Mouse (Mus musculus): ENCODE data around the gene Upk1b.

Upk1b gene

DNA sequence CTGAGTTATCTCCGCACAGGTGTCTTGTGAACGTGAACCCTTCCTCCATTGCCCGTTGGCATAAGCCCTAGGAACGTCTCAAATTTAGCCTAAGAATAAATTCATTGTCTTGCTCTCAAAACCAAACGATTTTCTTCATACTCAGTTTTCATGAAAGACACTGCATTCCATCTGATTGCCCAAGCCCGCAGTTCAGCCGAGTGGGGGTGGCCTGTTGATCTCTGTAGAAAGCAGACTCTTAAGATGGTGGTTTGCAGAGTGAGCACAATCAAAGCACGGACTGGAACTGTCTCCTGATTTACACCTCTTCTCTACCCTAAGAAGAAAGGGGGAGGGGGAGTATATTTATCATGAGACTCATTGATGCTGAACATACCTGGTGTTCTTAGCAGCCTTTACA is 37.7 kb downstream of the Upk1b start:
- DNase-seq (ENCODE audit: low read depth, low spot score) = no peak

GRCm38 (mm10) chr16:38761972-38762371 is 38.2 kb downstream of the Upk1b start:
- DNase-seq (ENCODE audit: low read depth, low spot score) = no peak

DNA sequence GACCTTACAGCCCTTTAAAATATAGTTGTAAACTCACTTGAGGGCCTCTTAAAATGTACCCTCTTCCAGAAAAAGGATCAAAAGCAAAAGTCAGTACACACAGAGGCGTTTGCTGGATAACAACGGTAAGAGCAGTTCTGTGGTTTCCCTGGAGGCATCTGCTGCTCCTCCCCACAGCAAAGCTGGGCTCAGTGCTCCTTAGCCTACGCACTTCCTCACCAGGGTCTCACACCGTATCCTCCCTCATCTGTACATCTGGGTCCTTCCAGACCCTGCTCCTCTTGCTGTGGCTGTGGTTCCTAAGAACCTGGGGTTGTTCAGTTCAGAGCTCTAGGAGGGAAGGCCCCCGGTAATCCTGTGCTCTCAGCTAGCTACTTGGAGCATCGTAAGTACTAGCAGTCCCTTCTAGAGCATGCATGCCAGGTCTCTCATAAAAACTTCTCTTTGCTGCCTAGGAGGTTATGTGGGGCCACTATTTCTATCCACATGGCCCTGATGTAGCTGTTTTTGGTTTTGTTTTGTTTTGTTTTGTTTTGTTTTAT is 39.2 kb downstream of the Upk1b start:
- no peak for DNase-seq (ENCODE audit: low read depth, low spot score)

- no peak for DNase-seq (ENCODE audit: low read depth, low spot score)
Observed at GRCm38 (mm10) chr16:38760239-38760638, 39.9 kb downstream of the Upk1b start.

- no peak for DNase-seq (ENCODE audit: low read depth, low spot score)
Observed at GRCm38 (mm10) chr16:38758104-38758861, 41.8 kb downstream of the Upk1b start.

DNA sequence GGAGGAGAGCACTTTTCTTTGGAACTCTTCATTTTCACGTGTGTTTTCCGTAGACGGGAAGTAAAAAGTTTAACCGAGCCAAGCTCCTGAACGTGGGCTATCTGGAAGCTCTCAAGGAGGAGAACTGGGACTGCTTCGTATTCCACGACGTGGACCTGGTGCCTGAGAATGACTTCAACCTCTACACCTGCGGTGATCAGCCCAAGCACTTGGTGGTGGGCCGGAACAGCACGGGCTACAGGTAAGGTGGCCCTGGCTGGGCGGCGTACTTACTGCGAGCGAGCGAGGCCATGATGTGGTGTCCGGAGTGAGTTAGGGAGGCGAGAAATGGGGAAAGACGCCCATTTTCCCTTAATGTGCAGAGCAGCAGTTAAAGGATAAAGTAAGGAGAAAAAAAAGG is 42.5 kb downstream of the Upk1b start:
- no peak for DNase-seq (ENCODE audit: low read depth, low spot score)

- DNase-seq (ENCODE audit: low read depth, low spot score) = no peak
Observed at GRCm38 (mm10) chr16:38756572-38756971, 43.6 kb downstream of the Upk1b start.

- DNase-seq (ENCODE audit: low read depth, low spot score) = no peak
Observed at GRCm38 (mm10) chr16:38756177-38756503, 44.0 kb downstream of the Upk1b start.

DNA sequence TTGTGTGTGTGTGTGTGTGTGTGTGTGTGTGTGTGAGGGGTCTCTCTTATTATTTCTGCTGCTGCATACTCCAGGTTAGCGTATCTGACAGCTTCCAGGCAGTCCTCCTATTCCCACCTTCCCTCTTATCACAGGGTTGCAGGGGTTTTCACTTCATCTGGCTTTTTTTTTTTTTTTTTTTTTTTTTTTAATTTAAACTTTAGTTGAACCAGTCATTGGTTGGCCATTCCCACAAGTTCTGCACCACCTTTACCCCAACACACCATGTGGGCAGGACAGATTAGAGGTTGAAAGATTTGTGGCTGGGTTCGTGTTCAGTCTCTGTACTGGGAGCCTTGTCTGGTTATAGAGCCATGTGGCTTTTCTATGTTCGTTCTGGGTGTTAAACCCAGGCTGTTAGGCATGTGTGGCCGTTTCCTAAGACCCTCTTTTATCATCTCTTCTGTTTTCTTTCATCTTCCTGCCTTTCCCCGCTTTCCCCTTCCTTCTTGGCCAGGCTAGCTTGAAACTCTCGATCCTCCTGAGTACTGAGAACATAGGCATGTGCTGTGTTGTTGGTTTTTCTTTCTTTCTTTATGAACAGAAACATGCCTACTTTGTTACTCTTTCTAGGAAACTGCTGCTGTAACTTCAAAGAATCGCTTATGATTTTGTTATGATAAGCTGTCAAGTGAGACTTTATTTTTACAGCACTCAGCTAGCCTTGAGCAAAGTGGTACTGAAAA is 44.5 kb downstream of the Upk1b start:
- no peak for DNase-seq (ENCODE audit: low read depth, low spot score)

GRCm38 (mm10) chr16:38753631-38754030 is 46.5 kb downstream of the Upk1b start:
- no peak for DNase-seq (ENCODE audit: low read depth, low spot score)

DNA sequence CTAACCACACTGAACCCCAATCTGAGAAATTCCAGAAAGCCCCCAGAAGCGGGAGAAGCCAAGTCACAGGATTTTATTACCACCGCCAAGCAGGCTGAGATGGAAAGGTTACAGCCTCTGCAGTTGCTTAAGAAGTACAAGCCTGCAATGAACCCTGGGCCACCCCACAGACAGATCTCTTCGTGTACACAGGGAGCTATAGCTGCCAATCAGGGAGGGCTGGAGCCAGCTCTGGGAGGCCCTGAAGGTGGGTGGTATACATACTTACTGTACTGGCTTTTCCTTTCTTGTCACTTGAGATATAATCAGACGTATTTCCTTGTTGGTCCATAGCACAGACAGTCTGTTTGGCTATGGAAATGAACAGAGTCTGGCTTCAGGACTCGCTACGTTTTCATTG is 49.3 kb downstream of the Upk1b start:
- DNase-seq (ENCODE audit: low read depth, low spot score) = no peak

GRCm38 (mm10) chr16:38743941-38744673 is 56.0 kb downstream of the Upk1b start:
- no peak for DNase-seq (ENCODE audit: low read depth, low spot score)

DNA sequence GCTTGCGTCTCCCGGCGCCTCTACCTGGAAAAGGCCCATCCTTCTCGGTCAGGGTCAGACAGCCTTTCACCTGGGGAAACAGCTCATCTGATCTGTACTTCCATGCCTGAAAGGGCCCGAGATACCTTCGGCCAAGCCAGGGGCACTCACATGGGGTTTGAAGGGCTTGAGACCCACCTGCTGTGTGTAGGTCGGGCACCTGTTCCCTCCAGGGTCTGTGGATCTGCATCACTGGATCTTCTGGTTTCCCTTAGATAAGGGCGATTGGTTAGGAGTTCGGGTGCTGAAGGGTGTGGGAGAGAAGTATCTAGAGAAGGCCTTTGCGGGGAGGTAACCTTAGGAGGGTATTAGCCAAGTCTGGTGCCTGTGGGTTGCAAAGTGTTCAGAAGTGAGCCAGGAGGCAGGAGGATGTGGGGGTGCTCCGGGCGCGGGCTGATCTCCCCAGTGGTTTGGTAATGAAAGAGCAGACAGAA is 57.4 kb downstream of the Upk1b start:
- DNase-seq (ENCODE audit: low read depth, low spot score) = no peak

- DNase-seq (ENCODE audit: low read depth, low spot score) = peak; percentile 25
Observed at GRCm38 (mm10) chr16:38742113-38742658, 57.9 kb downstream of the Upk1b start, which contains the start of gene B4galt4. Gene B4galt4, plus strand, starts transcription at chr16:38742264.

- DNase-seq (ENCODE audit: low read depth, low spot score) = no peak
Observed at GRCm38 (mm10) chr16:38741204-38741903, 58.8 kb downstream of the Upk1b start.

- DNase-seq (ENCODE audit: low read depth, low spot score) = no peak
Observed at GRCm38 (mm10) chr16:38730921-38731320, 69.2 kb downstream of the Upk1b start.

DNA sequence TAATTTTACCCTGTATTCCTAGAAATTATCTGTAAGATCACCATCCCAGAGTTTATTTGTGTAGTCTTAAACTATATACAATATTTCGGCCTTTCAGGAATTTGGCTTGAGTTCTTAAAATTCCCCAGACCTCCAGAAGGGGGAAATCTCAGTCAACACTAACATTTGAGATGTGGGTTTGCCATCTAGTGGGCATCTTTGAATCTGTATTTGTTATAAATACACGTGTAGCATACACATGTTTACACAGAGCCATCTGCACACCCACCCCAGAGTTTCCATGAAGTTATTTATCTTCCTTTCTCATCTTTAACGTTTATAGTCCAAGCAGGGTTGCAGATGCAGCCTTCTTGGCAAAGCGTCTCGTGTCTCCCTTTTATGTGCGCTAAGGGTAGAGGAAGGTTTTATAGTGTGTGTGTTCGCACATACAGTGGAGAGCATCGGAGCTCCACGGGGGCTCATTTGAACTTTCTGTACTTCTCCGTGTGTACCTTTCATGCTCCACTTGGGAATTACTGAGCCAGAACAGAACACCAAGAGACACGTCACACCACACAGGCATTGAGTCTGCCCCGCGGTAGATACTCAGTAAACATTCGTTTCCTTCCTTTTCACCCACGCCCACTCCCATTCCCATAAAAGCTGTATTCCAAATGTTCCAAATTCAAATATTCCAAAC is 70.4 kb downstream of the Upk1b start:
- no peak for DNase-seq (ENCODE audit: low read depth, low spot score)

DNA sequence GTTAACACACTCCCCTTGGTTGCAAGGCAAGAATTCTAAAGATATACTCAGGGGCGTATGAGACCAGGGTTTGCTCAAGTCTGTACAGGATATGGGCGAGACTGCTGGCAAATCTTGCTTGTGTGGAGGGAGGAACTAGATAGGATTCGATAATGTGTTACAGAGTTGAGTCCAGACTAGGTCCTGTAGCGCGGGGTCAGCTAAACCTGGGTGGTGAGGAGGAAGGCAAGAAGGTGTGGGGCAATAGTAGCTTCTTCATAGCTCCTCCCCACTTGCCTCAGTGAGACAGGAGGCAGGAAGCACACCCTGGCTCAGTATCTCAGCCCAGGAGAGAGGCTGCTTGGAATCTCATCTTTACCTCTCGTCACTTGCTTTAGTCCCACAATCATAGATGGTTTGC is 71.0 kb downstream of the Upk1b start:
- no peak for DNase-seq (ENCODE audit: low read depth, low spot score)

DNA sequence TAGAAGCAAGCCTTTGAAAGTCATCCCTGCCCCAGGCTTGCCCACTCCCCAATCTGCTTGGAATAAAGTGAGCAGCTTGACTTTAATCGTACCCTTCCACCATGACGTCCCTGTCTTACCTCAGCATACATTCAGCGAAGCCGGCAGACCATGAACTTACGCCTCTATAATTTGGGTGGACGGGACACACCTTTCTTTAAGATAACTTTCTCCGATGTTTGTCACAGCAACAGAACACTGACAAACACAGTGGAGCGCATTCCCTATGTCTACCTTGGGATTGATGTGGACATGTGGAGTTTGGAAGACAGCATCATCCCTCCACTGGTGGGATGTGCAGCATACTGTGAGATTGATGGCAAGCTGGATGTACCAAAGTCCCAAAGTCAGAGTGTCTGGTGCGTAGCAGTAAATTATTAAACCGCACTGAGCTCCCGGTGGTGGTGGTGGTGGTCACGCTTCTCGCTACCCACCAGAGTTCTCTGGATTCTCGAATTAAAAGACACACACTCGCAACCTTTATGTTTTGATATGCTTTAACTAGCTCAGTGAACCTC is 71.5 kb downstream of the Upk1b start:
- DNase-seq (ENCODE audit: low read depth, low spot score) = no peak

GRCm38 (mm10) chr16:38724974-38725373 is 75.2 kb downstream of the Upk1b start:
- no peak for DNase-seq (ENCODE audit: low read depth, low spot score)
